11 mouse cellular contexts compared by ENCODE assay signal in genomic region chr11:87413412-87413811, GRCm38 (mm10). TPM values are rescaled to one million over a fixed set of nuclear protein-coding genes. Genes with fewer than 3 reads are reported as not detected.
A peak's percentile ranks its signal among the peaks of the same experiment; 100 is the strongest.
DNase-seq lines count a peak whose midpoint lies in the region; ATAC-seq and TF ChIP-seq lines count a peak whose summit lies in the region.
"Not testable (repeated sequence)": the region's sequence is repeated elsewhere in the genome, so short reads cannot be mapped to it uniquely, and the experiment has no call there.
"Had no signal": no experiment of that assay in that cellular context is flagged by ENCODE, and none has a peak within 500 bp of the region (broad histone marks: within the 10 kb centered on the region; RNA-seq: fewer than 3 reads in every experiment).

No protein-coding gene starts in this region.

- TF ChIP-seq EP300 in heart, postnatal 0 days (IDR thresholded peaks at IDR 0.05; ENCODE audit: low read depth): not testable (repeated sequence)

- intact Hi-C loops in left cerebral cortex, adult 2 months (cut with DNase I): not testable (repeated sequence)

- H3K36me3 ChIP-seq in ES-E14 (ENCODE audit: control insufficient read depth, insufficient read depth, low read length, poor library complexity, severe bottlenecking); heart, postnatal 0 days (replicated peaks; ENCODE audit: control insufficient read depth, insufficient read depth, low read length): not testable (repeated sequence)

- not testable (repeated sequence) for H3K4me3 ChIP-seq in ES-E14 (ENCODE audit: insufficient read depth in 1 of 2, low read depth in 1 of 2, low read length in 2 of 2, poor library complexity in 1 of 2, severe bottlenecking in 1 of 2); heart, postnatal 0 days (ENCODE audit: low read depth, low read length); left cerebral cortex, adult 2 months

- in situ Hi-C loops in ES-E14 (cut with MboI; ENCODE audit: low sequenced_read_pairs in 2 of 2, unreplicated experiment in 2 of 2): not testable (repeated sequence)

- WGBS in heart, postnatal 0 days: 61% methylated on average over 3 of the region's 3 CpGs

- not testable (repeated sequence) for H3K9ac ChIP-seq in ES-E14 (ENCODE audit: insufficient read depth, low read depth, low read length, poor library complexity, severe bottlenecking); heart, postnatal 0 days (replicated peaks; ENCODE audit: low read depth, low read length)

- not testable (repeated sequence) for TF ChIP-seq POLR2A in brain, embryonic 14.5 days (IDR thresholded peaks at IDR 0.05; ENCODE audit: borderline replicate concordance, extremely low read depth, insufficient read depth, insufficient read length, poor library complexity, severe bottlenecking)

- not testable (repeated sequence) for H3K4me2 ChIP-seq in heart, postnatal 0 days (ENCODE audit: low read depth, low read length)

- peak; percentile 37 for DNase-seq in A20 (ENCODE audit: low read depth, low spot score)
- DNase-seq in ES-E14 (ENCODE audit: low read depth, low spot score); heart, postnatal 0 days (ENCODE audit: low spot score); left cerebral cortex, adult 2 months (ENCODE audit: extremely low spot score in 1 of 2, low spot score in 2 of 2): not testable (repeated sequence)
- peak; percentile 49 for DNase-seq in brain, embryonic 14.5 days (ENCODE audit: low read depth)
- peak; percentile 26 for DNase-seq in lung, postnatal 36 days
- DNase-seq in retina, embryonic 14.5 days (ENCODE audit: low spot score): peak; percentile 50

- H3K9me3 ChIP-seq in ES-E14 (ENCODE audit: control insufficient read depth, insufficient read depth, low read depth, low read length); heart, postnatal 0 days (replicated peaks; ENCODE audit: control insufficient read depth, low read length): not testable (repeated sequence)

- H3K4me1 ChIP-seq in ES-E14 (ENCODE audit: control insufficient read depth in 2 of 2, insufficient read depth in 2 of 2, low read length in 2 of 2, poor library complexity in 1 of 2); heart, postnatal 0 days (ENCODE audit: control insufficient read depth, insufficient read depth): not testable (repeated sequence)

- H3K27me3 ChIP-seq in heart, postnatal 0 days (ENCODE audit: control insufficient read depth, insufficient read depth, low read length): not testable (repeated sequence)

- not testable (repeated sequence) for H3K27ac ChIP-seq in ES-E14 (ENCODE audit: insufficient read depth, low read depth, low read length, poor library complexity, severe bottlenecking); heart, postnatal 0 days (ENCODE audit: low read depth); left cerebral cortex, adult 2 months

- 0 out of 2 replicates have a peak, but pooled peaks have one; percentile 59 for ATAC-seq in erythroblast, adult 5-6 weeks (replicated peaks; ENCODE audit: low FRiP score, poor library complexity, severe bottlenecking)
- not testable (repeated sequence) for ATAC-seq in heart, postnatal 0 days (ENCODE audit: insufficient read depth, low read depth)

- TF ChIP-seq CTCF in brain, embryonic 14.5 days (IDR thresholded peaks at IDR 0.05; ENCODE audit: borderline replicate concordance, extremely low read depth, insufficient read depth, insufficient read length): peak; percentile 30; the same call in 1 of the 2 replicates
- TF ChIP-seq CTCF in heart, postnatal 0 days (IDR thresholded peaks at IDR 0.05; ENCODE audit: low read depth): peak; percentile 32
- peak; percentile 46 for TF ChIP-seq CTCF in left cerebral cortex, adult 2 months (IDR thresholded peaks at IDR 0.05)

TF ChIP-seq in ES-E14, 5 proteins besides CTCF, POLR2A, EP300 and RAD21:
- TF ChIP-seq ZNF384 (IDR thresholded peaks at IDR 0.05; ENCODE audit: low read depth, low read length): peak; percentile 74

RNA-seq across cellular contexts. Expression of gene Tex14, which starts 8.5 kb away (rescaled TPM):
- 10.4 and 11.4 TPM in 2 replicates for total RNA-seq in ES-E14 (2012; rRNA removed)
- 0.32 and 1.1 TPM in 2 replicates for polyA plus RNA-seq in brain, embryonic 14.5 days (2012; rRNA removed)
- total RNA-seq in erythroblast, adult 5-6 weeks (2015; ENCODE audit: low replicate concordance): not detected in 2 replicates
- 0.34 and 0.42 TPM in 2 replicates for total RNA-seq in erythroblast, adult 5-6 weeks (2017; ENCODE audit: low replicate concordance)
- total RNA-seq in heart, postnatal 0 days (2014; rRNA removed; ENCODE audit: low replicate concordance): 0.04 and 0.46 TPM in 2 replicates
- polyA plus RNA-seq in heart, postnatal 0 days (2015; fragmentation: Nextera tagmentation; extraction: Ambion mirVana): 0.22 TPM in 1 of 2 replicates, not detected in the other
- total RNA-seq in left cerebral cortex, adult 2 months (2021): under 1 TPM; 0.09 to 0.16 TPM
- total RNA-seq: gastrocnemius, postnatal 36 days had no signal
- polyA plus RNA-seq: embryonic facial prominence, embryonic 10.5 days; forebrain, embryonic 15.5 days had no signal

RNA-seq across cellular contexts. Expression of gene Rad51c, which starts 8.7 kb away (rescaled TPM):
- total RNA-seq in ES-E14 (2012; rRNA removed): 6.7 and 9.9 TPM in 2 replicates
- polyA plus RNA-seq in brain, embryonic 14.5 days (2012; rRNA removed): 5.9 and 7.6 TPM in 2 replicates
- total RNA-seq in erythroblast, adult 5-6 weeks (2015; ENCODE audit: low replicate concordance): 0.19 and 3.8 TPM in 2 replicates
- 5.9 and 6.3 TPM in 2 replicates for total RNA-seq in erythroblast, adult 5-6 weeks (2017; ENCODE audit: low replicate concordance)
- total RNA-seq in heart, postnatal 0 days (2014; rRNA removed; ENCODE audit: low replicate concordance): 3.7 and 6.9 TPM in 2 replicates
- polyA plus RNA-seq in heart, postnatal 0 days (2015; fragmentation: Nextera tagmentation; extraction: Ambion mirVana): 4.7 and 5.2 TPM in 2 replicates
- 1 to 10 TPM; 3.1 to 4.4 TPM for total RNA-seq in left cerebral cortex, adult 2 months (2021)

RNA-seq across cellular contexts. Expression of gene Ppm1e, which starts 54.6 kb away (rescaled TPM):
- 0.54 and 0.63 TPM in 2 replicates for total RNA-seq in ES-E14 (2012; rRNA removed)
- 41.6 and 50.9 TPM in 2 replicates for polyA plus RNA-seq in brain, embryonic 14.5 days (2012; rRNA removed)
- total RNA-seq in erythroblast, adult 5-6 weeks (2015; ENCODE audit: low replicate concordance): 2.9 and 3.1 TPM in 2 replicates
- total RNA-seq in erythroblast, adult 5-6 weeks (2017; ENCODE audit: low replicate concordance): 0.43 and 3.1 TPM in 2 replicates
- 10.3 and 19.9 TPM in 2 replicates for total RNA-seq in heart, postnatal 0 days (2014; rRNA removed; ENCODE audit: low replicate concordance)
- 3.5 and 4.3 TPM in 2 replicates for polyA plus RNA-seq in heart, postnatal 0 days (2015; fragmentation: Nextera tagmentation; extraction: Ambion mirVana)
- 100 to 1,000 TPM; 140 to 152 TPM for total RNA-seq in left cerebral cortex, adult 2 months (2021)
